Mouse (Mus musculus): ENCODE measurements around the gene Hist1h4f. TPM values are rescaled to one million over a fixed set of nuclear protein-coding genes. Genes with fewer than 3 reads are reported as not detected.
A peak's percentile ranks its signal among the peaks of the same experiment; 100 is the strongest.
"Not testable (repeated sequence)": the region's sequence is repeated elsewhere in the genome, so short reads cannot be mapped to it uniquely, and the experiment has no call there.

Gene Hist1h4f
- 1.1 and 1.2 TPM in 2 replicates for polyA plus RNA-seq (2015; fragmentation: Nextera tagmentation; extraction: Ambion mirVana)

- DNase-seq (peak; percentile 93), ATAC-seq (peak; percentile 61)
- H3K9me3 ChIP-seq (ENCODE audit: low read length); H3K27me3 ChIP-seq (ENCODE audit: insufficient read depth, low read length); H3K36me3 ChIP-seq (replicated peaks; ENCODE audit: insufficient read depth, low read length): not testable (repeated sequence)
- H3K4me3 ChIP-seq (ENCODE audit: low read depth, low read length), result peak within 1 kb of the TSS; percentile 48
- TF ChIP-seq CTCF (IDR thresholded peaks at IDR 0.05; ENCODE audit: low read depth) (peak; percentile 66), EP300 (IDR thresholded peaks at IDR 0.05; ENCODE audit: low read depth) (peak; percentile 95)
- WGBS (ENCODE audit: insufficient replicate concordance), result under 1% methylated on average over 45 of the region's 47 CpGs
- H3K4me2 ChIP-seq (ENCODE audit: low read depth, low read length), result peak within 1 kb of the TSS; percentile 64
- peak within 1 kb of the TSS; percentile 93 for H3K27ac ChIP-seq (ENCODE audit: low read depth)
- H3K4me1 ChIP-seq (ENCODE audit: insufficient read depth), result peaks cover 13% of the 10 kb centered on the region
- H3K9ac ChIP-seq (replicated peaks), result peak within 1 kb of the TSS; percentile 64
Observed at GRCm38 (mm10) chr13:23551146-23551834, at the start of gene Hist1h4f. Gene Hist1h4f (minus strand): TSS chr13:23551648.

DNA sequence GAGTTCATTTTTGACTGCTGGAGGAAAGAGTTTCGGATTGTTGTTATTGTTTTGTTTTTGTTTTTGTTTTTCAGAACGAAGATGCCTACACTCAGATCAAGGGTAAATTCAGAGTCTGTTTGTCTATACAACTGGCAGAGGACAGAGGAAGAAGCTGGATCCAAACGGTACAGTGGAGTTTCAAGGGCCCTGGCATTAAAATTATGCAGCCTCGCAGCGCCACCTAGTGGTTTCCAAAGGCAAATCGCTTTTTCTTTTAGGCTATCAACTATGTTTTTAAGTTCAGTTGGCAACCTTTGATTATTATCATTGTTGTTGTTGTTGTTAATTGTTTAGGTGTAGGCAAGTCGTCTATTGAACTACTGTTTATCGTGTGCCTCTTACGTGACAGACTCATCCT lies 46.5 kb upstream of the Hist1h4f start:
- Histone ChIP-seq H3K4me2 (ENCODE audit: low read depth, low read length) (no peak overlapping the region), H3K27me3 (ENCODE audit: insufficient read depth, low read length) (no peaks in the 10 kb centered on the region), H3K36me3 (replicated peaks; ENCODE audit: insufficient read depth, low read length) (no peaks in the 10 kb centered on the region), H3K9ac (replicated peaks) (no peak overlapping the region), H3K27ac (ENCODE audit: low read depth) (no peak overlapping the region), H3K4me3 (ENCODE audit: low read depth, low read length) (no peak overlapping the region), H3K9me3 (ENCODE audit: low read length) (no peaks in the 10 kb centered on the region), H3K4me1 (ENCODE audit: insufficient read depth) (peaks cover 27% of the 10 kb centered on the region)
- 7% methylated on average over 9 of the region's 9 CpGs for WGBS (ENCODE audit: insufficient replicate concordance)
- TF ChIP-seq CTCF (IDR thresholded peaks at IDR 0.05; ENCODE audit: low read depth) (peak; percentile 92), EP300 (IDR thresholded peaks at IDR 0.05; ENCODE audit: low read depth) (no peak; the same call in 1 of the 2 replicates)
- DNase-seq, result peak; percentile 89
- ATAC-seq, result peak; percentile 20; the same call in 1 of the 2 replicates

- no peak for TF ChIP-seq CTCF (IDR thresholded peaks at IDR 0.05; ENCODE audit: low read depth)
- TF ChIP-seq EP300 (IDR thresholded peaks at IDR 0.05; ENCODE audit: low read depth), result peak; percentile 92
- Histone ChIP-seq H3K9ac (replicated peaks) (peak overlapping the region; percentile 54), H3K27ac (ENCODE audit: low read depth) (peak overlapping the region; percentile 84), H3K27me3 (ENCODE audit: insufficient read depth, low read length) (no peaks in the 10 kb centered on the region), H3K4me1 (ENCODE audit: insufficient read depth) (peaks cover 30% of the 10 kb centered on the region), H3K9me3 (ENCODE audit: low read length) (no peaks in the 10 kb centered on the region), H3K36me3 (replicated peaks; ENCODE audit: insufficient read depth, low read length) (no peaks in the 10 kb centered on the region), H3K4me3 (ENCODE audit: low read depth, low read length) (no peak overlapping the region), H3K4me2 (ENCODE audit: low read depth, low read length) (peak overlapping the region; percentile 47)
- WGBS (ENCODE audit: insufficient replicate concordance), result 60% methylated on average over 7 of the region's 7 CpGs
- peak; percentile 97 for ATAC-seq
- peak; percentile 40 for DNase-seq
Observed at GRCm38 (mm10) chr13:23595622-23596372, 44.3 kb upstream of the Hist1h4f start.

- ATAC-seq (no peak), DNase-seq (no peak)
- Histone ChIP-seq H3K4me3 (ENCODE audit: low read depth, low read length) (no peak overlapping the region), H3K27me3 (ENCODE audit: insufficient read depth, low read length) (no peaks in the 10 kb centered on the region), H3K36me3 (replicated peaks; ENCODE audit: insufficient read depth, low read length) (no peaks in the 10 kb centered on the region), H3K9me3 (ENCODE audit: low read length) (no peaks in the 10 kb centered on the region), H3K9ac (replicated peaks) (peak overlapping the region; percentile 54), H3K27ac (ENCODE audit: low read depth) (peak overlapping the region; percentile 84), H3K4me2 (ENCODE audit: low read depth, low read length) (peak overlapping the region; percentile 47), H3K4me1 (ENCODE audit: insufficient read depth) (peaks cover 30% of the 10 kb centered on the region)
- TF ChIP-seq EP300 (IDR thresholded peaks at IDR 0.05; ENCODE audit: low read depth), result no peak
- no peak for TF ChIP-seq CTCF (IDR thresholded peaks at IDR 0.05; ENCODE audit: low read depth)
- 54% methylated on average over 2 of the region's 2 CpGs for WGBS (ENCODE audit: insufficient replicate concordance)
Observed at GRCm38 (mm10) chr13:23595185-23595584, 43.7 kb upstream of the Hist1h4f start.

- no peaks in the 10 kb centered on the region for H3K9me3 ChIP-seq (ENCODE audit: low read length)
- 0 out of 2 replicates have a peak overlapping the region, but pooled peaks have one; percentile 42 for H3K9ac ChIP-seq (replicated peaks)
- H3K36me3 ChIP-seq (replicated peaks; ENCODE audit: insufficient read depth, low read length), result no peaks in the 10 kb centered on the region
- WGBS (ENCODE audit: insufficient replicate concordance), result 19% methylated on average over 5 of the region's 5 CpGs
- DNase-seq (no peak), ATAC-seq (no peak)
- peaks cover 35% of the 10 kb centered on the region for H3K4me1 ChIP-seq (ENCODE audit: insufficient read depth)
- peak overlapping the region; percentile 78 for H3K27ac ChIP-seq (ENCODE audit: low read depth)
- no peaks in the 10 kb centered on the region for H3K27me3 ChIP-seq (ENCODE audit: insufficient read depth, low read length)
- TF ChIP-seq EP300 (IDR thresholded peaks at IDR 0.05; ENCODE audit: low read depth) (no peak), CTCF (IDR thresholded peaks at IDR 0.05; ENCODE audit: low read depth) (no peak)
- H3K4me3 ChIP-seq (ENCODE audit: low read depth, low read length), result no peak overlapping the region
- H3K4me2 ChIP-seq (ENCODE audit: low read depth, low read length), result peak overlapping the region; percentile 24
Observed at GRCm38 (mm10) chr13:23593051-23593770, 41.8 kb upstream of the Hist1h4f start.

DNA sequence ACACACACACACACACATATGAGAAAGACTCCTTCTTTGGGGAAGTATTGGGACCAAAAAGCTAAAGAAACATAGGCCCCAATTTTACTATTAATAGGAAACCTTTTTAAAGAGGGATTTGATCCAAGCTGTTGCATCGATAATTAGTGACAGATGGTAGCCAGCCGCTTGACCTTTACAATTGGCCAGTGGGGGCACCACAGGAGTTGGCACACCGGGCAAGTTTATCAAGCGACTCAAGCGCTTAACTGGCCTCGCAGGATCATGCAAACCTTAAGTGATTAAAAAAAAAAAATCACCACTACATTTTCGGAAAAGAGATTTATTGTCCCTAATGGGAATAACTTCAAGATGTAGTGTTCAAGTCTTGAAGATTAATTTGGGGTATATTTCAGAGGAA lies 41.2 kb upstream of the Hist1h4f start:
- DNase-seq, result no peak
- TF ChIP-seq EP300 (IDR thresholded peaks at IDR 0.05; ENCODE audit: low read depth) (no peak), CTCF (IDR thresholded peaks at IDR 0.05; ENCODE audit: low read depth) (no peak)
- Histone ChIP-seq H3K9ac (replicated peaks) (no peak overlapping the region), H3K27ac (ENCODE audit: low read depth) (peak overlapping the region; percentile 78), H3K27me3 (ENCODE audit: insufficient read depth, low read length) (no peaks in the 10 kb centered on the region), H3K4me1 (ENCODE audit: insufficient read depth) (peaks cover 35% of the 10 kb centered on the region), H3K36me3 (replicated peaks; ENCODE audit: insufficient read depth, low read length) (no peaks in the 10 kb centered on the region), H3K9me3 (ENCODE audit: low read length) (no peaks in the 10 kb centered on the region), H3K4me3 (ENCODE audit: low read depth, low read length) (no peak overlapping the region), H3K4me2 (ENCODE audit: low read depth, low read length) (no peak overlapping the region)
- 75% methylated on average over 7 of the region's 7 CpGs for WGBS (ENCODE audit: insufficient replicate concordance)
- ATAC-seq, result no peak

DNA sequence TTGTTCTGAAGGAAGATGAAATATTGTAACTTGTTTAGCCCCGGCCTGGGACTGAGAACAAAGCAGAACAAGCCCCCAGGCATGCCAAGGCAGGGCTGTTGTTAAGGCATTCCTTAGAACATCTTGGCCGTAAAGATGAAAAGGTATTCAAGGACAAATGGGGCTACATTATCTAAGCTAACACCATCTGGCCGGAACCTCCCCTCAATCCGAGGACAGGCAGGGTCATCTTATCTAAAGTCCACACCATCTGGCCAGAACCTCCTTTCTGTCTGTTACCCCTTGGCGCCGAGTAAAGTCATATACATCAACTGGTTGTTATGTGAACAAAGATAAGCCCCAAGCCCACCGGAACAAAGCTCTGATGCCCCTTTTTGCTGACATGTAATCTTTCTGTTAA lies 40.4 kb upstream of the Hist1h4f start:
- DNase-seq; H3K4me2 ChIP-seq (ENCODE audit: low read depth, low read length); H3K9ac ChIP-seq (replicated peaks); H3K27me3 ChIP-seq (ENCODE audit: insufficient read depth, low read length); H3K4me3 ChIP-seq (ENCODE audit: low read depth, low read length); H3K27ac ChIP-seq (ENCODE audit: low read depth); H3K9me3 ChIP-seq (ENCODE audit: low read length); ATAC-seq; H3K36me3 ChIP-seq (replicated peaks; ENCODE audit: insufficient read depth, low read length): not testable (repeated sequence)
- peaks cover 33% of the 10 kb centered on the region for H3K4me1 ChIP-seq (ENCODE audit: insufficient read depth)
- 65% methylated on average over 7 of the region's 7 CpGs for WGBS (ENCODE audit: insufficient replicate concordance)

Data from liver, postnatal 0 days (tissue).